Mouse (Mus musculus) G1E (cell line): ENCODE data around the gene Tet3.

Experiments
- CTCF ChIP-seq: IDR thresholded peaks from 2 replicates; pipeline ENCODE4 v1.5.1; 2012; ENCODE audit warnings: low read depth, low read length, inconsistent platforms, mixed read lengths
- GATA1 ChIP-seq: IDR thresholded peaks from 2 replicates; pipeline ENCODE4 v1.6.1; 2012; ENCODE audit warnings: borderline replicate concordance, low read length, inconsistent platforms, mixed read lengths
- TAL1 ChIP-seq: conservative IDR thresholded peaks from 2 replicates; pipeline ENCODE4 v1.6.1; 2012; ENCODE audit warnings: low read depth, low read length, inconsistent platforms, mixed read lengths

GRCm38 (mm10) chr6:83405511-83406064 lies 53.3 kb downstream of the Tet3 start:
- TF ChIP-seq CTCF (no peak), GATA1 (no peak), TAL1 (no peak)
